Mouse (Mus musculus) liver, embryonic 14.5 days (tissue): ENCODE measurements around the gene Gstt3.

Source experiments
- CTCF ChIP-seq: IDR thresholded peaks from 2 replicates; pipeline ENCODE4 v1.5.1; 2016; ENCODE audit warnings: antibody characterized with exemption, low read depth, control low read depth
- EP300 ChIP-seq: IDR thresholded peaks from 2 replicates; pipeline ENCODE4 v1.6.1; 2016; ENCODE audit warnings: antibody characterized with exemption, low read depth

DNA sequence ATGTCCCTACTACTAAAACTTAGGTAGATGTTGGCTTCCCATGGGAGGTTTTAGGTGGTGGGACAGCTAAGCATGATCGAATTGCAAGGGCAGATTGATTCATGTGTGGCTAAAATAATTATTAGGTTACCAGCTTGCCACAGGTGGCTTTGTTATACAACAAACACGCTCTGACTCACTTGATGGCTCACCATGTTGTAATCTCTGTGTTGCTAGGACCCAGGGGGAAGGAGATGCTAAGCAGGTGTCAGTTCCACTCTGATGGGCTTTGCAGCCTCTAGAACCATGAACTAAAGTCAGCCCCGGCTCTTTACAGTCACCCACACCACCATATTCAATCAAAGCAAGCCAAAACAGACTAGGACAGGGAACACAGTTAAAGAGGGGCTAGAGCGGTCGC lies 38.7 kb upstream of the Gstt3 start:
- no peak for TF ChIP-seq CTCF
- no peak for TF ChIP-seq EP300
